Mouse (Mus musculus) fat pad, adult 2 months (tissue): ENCODE data around the gene Ccdc96.

Experiments used
- DNase-seq: peaks from one replicate; pipeline ENCODE4 v3.0.0-alpha.2; 2011; ENCODE audit warnings: low read depth, low spot score; ENCODE audit errors: extremely low read depth

Gene Ccdc96

GRCm38 (mm10) chr5:36523219-36523703, 38.9 kb downstream of the Ccdc96 start:
- DNase-seq = no peak

GRCm38 (mm10) chr5:36525216-36525615, 40.8 kb downstream of the Ccdc96 start:
- no peak for DNase-seq

GRCm38 (mm10) chr5:36526274-36526673, 41.9 kb downstream of the Ccdc96 start:
- no peak for DNase-seq

GRCm38 (mm10) chr5:36526921-36527320, 42.5 kb downstream of the Ccdc96 start:
- no peak for DNase-seq

- no peak for DNase-seq
Observed at GRCm38 (mm10) chr5:36529698-36530097, 45.3 kb downstream of the Ccdc96 start.

GRCm38 (mm10) chr5:36530129-36530751, 45.9 kb downstream of the Ccdc96 start:
- DNase-seq = peak; percentile 39

- DNase-seq = no peak
Observed at GRCm38 (mm10) chr5:36534455-36535030, 50.2 kb downstream of the Ccdc96 start.

- no peak for DNase-seq
Observed at GRCm38 (mm10) chr5:36535438-36536176, 51.2 kb downstream of the Ccdc96 start.

- no peak for DNase-seq
Observed at GRCm38 (mm10) chr5:36536424-36536823, 52.0 kb downstream of the Ccdc96 start.
